Mouse (Mus musculus): ENCODE results near the gene Teddm1b. TPM values are rescaled to one million over a fixed set of nuclear protein-coding genes. Genes with fewer than 3 reads are reported as not detected.

The Teddm1b gene
- not detected for polyA plus RNA-seq (2017; shearing (Covaris generic))

DNA sequence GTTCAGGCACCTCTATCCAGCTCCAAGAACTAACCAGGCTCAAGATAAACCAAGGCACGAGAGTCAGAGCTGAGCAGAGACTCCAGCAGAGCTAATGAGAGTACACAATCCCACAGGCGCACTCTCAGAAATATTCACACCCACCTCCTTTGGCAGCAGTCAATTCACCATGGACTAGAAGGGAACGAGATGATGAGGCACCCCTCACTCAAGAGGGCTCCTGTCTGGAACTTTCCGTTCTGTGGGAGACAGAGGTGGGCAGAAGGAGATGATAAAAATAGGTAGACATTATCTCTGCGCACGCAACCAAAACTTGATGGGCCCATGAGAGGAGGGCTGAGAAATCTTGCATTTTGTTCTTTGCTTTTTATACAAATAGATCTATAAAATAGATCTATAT, at the start of gene Teddm1b:
Teddm1b (plus strand) TSS at position 301 of the 400 bp plus-strand sequence.

GRCm38 (mm10) chr1:153844042-153844441, 30.1 kb upstream of the Teddm1b start, which contains the start of gene Rgsl1:
TSS of gene Rgsl1 (minus strand) at chr1:153844142.

GRCm38 (mm10) chr1:153891442-153891841, 17.3 kb downstream of the Teddm1b start, which contains the start of gene Teddm1a:
TSS of gene Teddm1a (plus strand) at chr1:153891742.

DNA sequence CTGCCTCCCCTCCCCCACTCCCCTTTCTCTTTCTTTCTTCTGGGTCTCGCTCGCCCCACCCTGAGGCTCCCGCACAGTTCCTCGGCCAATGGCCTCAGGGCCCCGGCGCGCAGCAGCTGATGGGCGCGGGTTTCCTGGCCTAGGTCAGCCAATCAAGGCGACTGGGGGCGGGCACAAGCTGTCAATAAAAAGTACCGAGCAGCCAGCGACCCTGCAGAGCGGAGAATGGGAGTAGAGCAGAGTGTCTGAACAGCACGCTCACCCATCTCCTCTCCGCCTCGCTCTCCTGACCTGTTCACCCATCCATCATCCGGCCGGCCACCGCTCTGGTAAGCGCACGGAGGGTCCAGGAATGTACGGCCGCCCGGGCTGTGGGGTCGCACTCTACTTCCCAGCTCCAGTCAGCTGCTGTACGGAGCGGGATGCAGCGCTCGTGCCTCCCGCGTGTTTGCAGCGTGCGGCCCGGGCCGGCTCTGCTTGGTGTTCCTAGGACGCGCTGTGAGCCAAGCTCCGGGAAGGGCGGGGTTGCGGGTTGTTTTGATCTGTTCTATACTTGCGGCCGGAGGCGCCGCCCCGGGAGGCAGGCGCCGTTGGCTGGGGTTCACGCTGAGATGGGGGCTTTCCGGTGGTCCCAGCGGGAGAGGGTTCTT, 25.7 kb downstream of the Teddm1b start, which contains the start of the genes Glul and Teddm2:
Glul (plus strand) TSS at position 214 of the 650 bp plus-strand sequence.
Teddm2 (minus strand) TSS at position 498 of the 650 bp plus-strand sequence.

Other genes starting within 250 kb of the Teddm1b start
- gene Rgs8, start 221.3 kb upstream of the Teddm1b start, polyA plus RNA-seq (2017; shearing (Covaris generic)) = 0.13 TPM
- 50.2 TPM for gene Rgs16, start 134.0 kb upstream of the Teddm1b start, polyA plus RNA-seq (2017; shearing (Covaris generic))
- 13.0 TPM for gene Rnasel, start 124.9 kb upstream of the Teddm1b start, polyA plus RNA-seq (2017; shearing (Covaris generic))
- gene Rgsl1, start 30.2 kb upstream of the Teddm1b start, polyA plus RNA-seq (2017; shearing (Covaris generic)) = not detected
- 0.38 TPM for gene Teddm1a, start 17.4 kb downstream of the Teddm1b start, polyA plus RNA-seq (2017; shearing (Covaris generic))
- 53.6 TPM for gene Glul, start 25.6 kb downstream of the Teddm1b start, polyA plus RNA-seq (2017; shearing (Covaris generic))
- gene Teddm2, start 25.9 kb downstream of the Teddm1b start, polyA plus RNA-seq (2017; shearing (Covaris generic)) = 0.17 TPM

Data from effector memory CD4-positive, alpha-beta T cell, adult 7 months (primary cell).